Mouse (Mus musculus): Measurements from ENCODE around the gene Zic5. TPM values are rescaled to one million over a fixed set of nuclear protein-coding genes. Genes with fewer than 3 reads are reported as not detected.

Gene Zic5
- polyA plus RNA-seq, 1 experiment from 2014 or later = not detected

DNA sequence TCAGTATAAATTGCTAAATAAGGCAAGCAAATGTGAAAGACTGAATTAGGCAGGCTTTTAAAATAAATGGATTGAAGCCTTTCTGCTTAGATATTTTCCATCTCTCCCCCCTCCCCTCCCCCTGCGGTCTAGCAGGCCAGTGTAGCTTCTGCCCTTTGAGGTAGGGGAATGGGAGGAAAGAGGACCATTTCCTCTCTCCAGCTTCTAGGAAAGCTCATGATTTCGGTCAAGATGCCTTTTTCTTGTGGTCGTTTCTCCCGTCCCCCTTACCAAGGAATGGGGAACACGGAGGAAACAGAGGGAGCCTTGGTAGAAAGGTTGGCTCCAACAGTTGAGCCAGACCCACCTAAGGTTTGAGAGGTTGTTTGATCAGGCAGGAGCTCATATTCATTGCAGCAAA, 7.2 kb upstream of the Zic5 start:
- Histone ChIP-seq H3K36me3 (ENCODE audit: control insufficient read depth, insufficient read depth) (no peaks in the 10 kb centered on the region), H3K4me3 (ENCODE audit: low read depth, low read length) (no peak overlapping the region), H3K27ac (ENCODE audit: low read depth, low read length) (no peak overlapping the region), H3K4me2 (replicated peaks; ENCODE audit: low read depth) (no peak overlapping the region), H3K27me3 (replicated peaks; ENCODE audit: control insufficient read depth, insufficient read depth, low read length) (peaks cover 99% of the 10 kb centered on the region), H3K4me1 (replicated peaks; ENCODE audit: control insufficient read depth, insufficient read depth, low read length) (no peaks in the 10 kb centered on the region), H3K9me3 (ENCODE audit: control insufficient read depth) (no peaks in the 10 kb centered on the region), H3K9ac (ENCODE audit: low read depth, low read length) (no peak overlapping the region)
- ATAC-seq = no peak
- TF ChIP-seq CTCF (IDR thresholded peaks at IDR 0.05; ENCODE audit: low read depth) = no peak
- WGBS = 3% methylated on average over 5 of the region's 5 CpGs

DNA sequence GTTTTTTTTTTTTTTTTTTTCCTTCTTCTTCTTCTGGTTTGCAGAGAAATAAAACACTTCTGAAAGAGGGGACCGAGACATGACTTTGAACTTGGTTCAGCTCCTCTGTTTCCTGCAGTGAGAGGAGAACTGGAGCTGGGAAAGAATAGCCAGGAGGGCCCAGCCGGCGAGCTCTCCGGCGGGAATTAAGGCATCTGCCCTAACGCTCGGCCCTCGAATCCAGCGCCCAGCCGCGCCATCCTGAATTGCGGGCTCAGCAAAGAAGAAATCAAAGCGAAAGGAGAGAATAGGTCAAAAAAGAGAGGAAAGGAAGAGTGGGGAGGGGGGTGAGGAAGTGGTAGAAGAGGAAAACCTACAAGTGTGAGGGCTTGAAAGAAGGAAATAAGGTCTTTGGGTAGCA, 6.7 kb upstream of the Zic5 start:
- Histone ChIP-seq H3K27me3 (replicated peaks; ENCODE audit: control insufficient read depth, insufficient read depth, low read length) (peaks cover 99% of the 10 kb centered on the region), H3K4me1 (replicated peaks; ENCODE audit: control insufficient read depth, insufficient read depth, low read length) (no peaks in the 10 kb centered on the region), H3K4me3 (ENCODE audit: low read depth, low read length) (no peak overlapping the region), H3K27ac (ENCODE audit: low read depth, low read length) (no peak overlapping the region), H3K4me2 (replicated peaks; ENCODE audit: low read depth) (no peak overlapping the region), H3K9ac (ENCODE audit: low read depth, low read length) (no peak overlapping the region), H3K9me3 (ENCODE audit: control insufficient read depth) (no peaks in the 10 kb centered on the region), H3K36me3 (ENCODE audit: control insufficient read depth, insufficient read depth) (no peaks in the 10 kb centered on the region)
- 1% methylated on average over 13 of the region's 13 CpGs for WGBS
- ATAC-seq = no peak
- TF ChIP-seq CTCF (IDR thresholded peaks at IDR 0.05; ENCODE audit: low read depth) = no peak

DNA sequence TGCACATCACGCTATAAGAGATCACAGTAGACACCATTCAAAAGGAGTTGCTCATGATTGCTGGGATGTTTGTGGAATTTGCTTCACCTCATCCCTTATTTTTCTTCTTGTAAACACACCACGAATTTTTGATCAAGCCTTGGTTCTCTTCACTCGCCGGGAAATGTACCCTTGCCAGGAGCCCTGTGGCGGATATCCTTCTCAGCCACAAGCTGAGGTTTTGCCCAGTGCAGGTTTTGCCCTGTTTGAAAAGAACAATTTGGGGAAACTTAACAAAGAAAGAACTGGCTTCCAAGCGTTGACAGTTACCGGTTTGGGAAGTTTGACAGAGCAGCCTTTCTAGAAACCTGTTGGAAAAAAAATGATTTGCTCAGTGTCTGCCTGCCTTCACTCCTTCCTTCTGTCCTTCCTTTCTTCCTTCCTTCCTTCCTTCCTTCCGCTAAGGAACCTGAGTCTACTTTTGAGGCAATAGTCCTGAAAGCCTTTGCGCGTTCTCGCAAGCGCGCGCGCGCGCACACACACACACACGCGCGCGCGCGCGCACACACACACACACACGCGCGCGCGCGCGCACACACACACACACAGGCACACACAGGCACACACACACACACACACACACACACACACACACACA, 6.1 kb upstream of the Zic5 start:
- no peak for ATAC-seq
- Histone ChIP-seq H3K27me3 (replicated peaks; ENCODE audit: control insufficient read depth, insufficient read depth, low read length) (peaks cover 99% of the 10 kb centered on the region), H3K27ac (ENCODE audit: low read depth, low read length) (no peak overlapping the region), H3K36me3 (ENCODE audit: control insufficient read depth, insufficient read depth) (no peaks in the 10 kb centered on the region), H3K4me2 (replicated peaks; ENCODE audit: low read depth) (no peak overlapping the region), H3K9me3 (ENCODE audit: control insufficient read depth) (no peaks in the 10 kb centered on the region), H3K4me1 (replicated peaks; ENCODE audit: control insufficient read depth, insufficient read depth, low read length) (no peaks in the 10 kb centered on the region), H3K9ac (ENCODE audit: low read depth, low read length) (no peak overlapping the region), H3K4me3 (ENCODE audit: low read depth, low read length) (no peak overlapping the region)
- 11% methylated on average over 29 of the region's 31 CpGs for WGBS
- TF ChIP-seq CTCF (IDR thresholded peaks at IDR 0.05; ENCODE audit: low read depth) = no peak

DNA sequence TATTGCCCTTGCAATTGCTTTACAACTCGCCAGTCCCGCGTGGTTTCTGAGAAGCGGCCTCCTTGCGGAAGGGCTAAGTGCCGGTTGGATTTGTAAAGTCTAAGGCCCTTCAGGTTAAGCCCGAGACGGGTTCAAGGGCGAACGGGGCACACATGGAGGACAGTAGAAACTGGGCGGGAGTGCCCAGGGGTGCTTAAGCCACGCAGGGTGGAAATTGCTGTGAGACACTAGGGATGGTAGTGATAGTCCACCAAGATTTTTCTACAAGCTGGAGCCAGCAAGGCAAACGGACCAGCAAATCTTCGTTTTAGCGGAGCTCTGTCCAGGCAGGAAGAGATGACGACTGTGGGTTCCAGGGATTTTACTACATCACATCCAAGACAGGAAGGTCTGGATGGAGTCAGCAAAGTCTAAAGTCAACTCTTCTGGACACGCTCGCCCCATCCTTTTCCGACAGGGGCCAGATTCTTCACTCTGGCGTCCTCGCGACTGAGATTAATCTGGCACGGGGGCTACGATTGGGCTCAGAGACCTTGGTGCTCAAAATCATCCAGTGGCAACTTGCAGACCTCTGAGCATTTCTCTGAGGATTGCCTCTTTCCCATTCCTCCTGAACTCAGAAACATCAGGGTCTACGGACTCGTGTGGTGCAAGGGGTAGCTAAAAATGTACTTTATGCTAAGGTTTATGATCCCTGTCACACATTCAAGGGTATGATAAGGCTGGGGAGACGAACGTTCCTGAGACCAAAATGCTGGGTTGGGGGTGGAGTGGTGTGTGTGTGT, 3.7 kb upstream of the Zic5 start:
- TF ChIP-seq CTCF (IDR thresholded peaks at IDR 0.05; ENCODE audit: low read depth) = no peak
- Histone ChIP-seq H3K9ac (ENCODE audit: low read depth, low read length) (no peak overlapping the region), H3K4me2 (replicated peaks; ENCODE audit: low read depth) (no peak overlapping the region), H3K27me3 (replicated peaks; ENCODE audit: control insufficient read depth, insufficient read depth, low read length) (peaks cover 99% of the 10 kb centered on the region), H3K4me1 (replicated peaks; ENCODE audit: control insufficient read depth, insufficient read depth, low read length) (peaks cover 8% of the 10 kb centered on the region; the same call in 1 of the 2 replicates), H3K27ac (ENCODE audit: low read depth, low read length) (no peak overlapping the region), H3K4me3 (ENCODE audit: low read depth, low read length) (no peak overlapping the region), H3K36me3 (ENCODE audit: control insufficient read depth, insufficient read depth) (no peaks in the 10 kb centered on the region), H3K9me3 (ENCODE audit: control insufficient read depth) (no peaks in the 10 kb centered on the region)
- WGBS = 2% methylated on average over 28 of the region's 28 CpGs
- ATAC-seq = no peak

DNA sequence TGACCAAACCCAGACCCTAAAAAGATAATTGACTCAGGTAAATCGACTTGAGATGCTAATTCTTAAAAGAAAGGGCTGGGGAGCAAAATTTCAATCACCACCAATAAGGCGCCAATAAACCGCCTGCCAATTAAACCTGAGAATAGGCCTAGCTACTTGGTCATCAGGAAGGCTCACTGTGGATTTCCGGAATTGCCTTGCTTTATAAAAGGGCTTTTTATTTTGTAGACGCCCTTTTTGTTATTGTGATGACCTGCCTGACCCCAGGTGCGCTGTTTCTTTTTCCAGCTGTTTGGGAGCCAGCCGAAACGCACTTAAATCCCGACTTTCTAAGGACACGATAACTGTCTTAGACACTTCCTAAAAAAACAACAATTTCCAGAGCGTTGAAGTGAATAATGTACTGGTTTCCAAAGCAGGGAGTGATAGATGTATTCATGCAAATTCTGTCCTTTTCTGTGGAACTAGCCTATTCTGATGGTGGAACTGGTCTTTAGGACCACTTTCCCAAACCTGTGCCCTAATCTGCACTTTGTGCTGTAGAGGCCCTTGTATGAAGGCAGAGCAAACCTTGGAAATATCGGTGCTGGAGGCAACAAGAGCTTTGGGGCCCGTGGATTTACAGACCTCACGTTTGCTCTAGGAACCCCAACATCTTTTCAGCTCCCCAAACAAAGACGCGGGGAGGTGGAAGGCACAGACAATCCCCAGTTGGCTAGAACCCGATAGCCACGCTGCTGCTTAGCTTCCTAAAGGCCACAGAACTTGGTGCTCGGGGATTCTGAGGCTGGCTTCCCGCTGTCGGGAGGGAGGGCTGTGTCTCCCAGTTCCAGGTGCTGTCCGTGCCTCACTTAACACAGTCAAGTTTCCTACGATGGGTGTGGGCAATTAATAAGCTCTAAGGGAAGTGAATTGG, 2.7 kb upstream of the Zic5 start:
- Histone ChIP-seq H3K4me2 (replicated peaks; ENCODE audit: low read depth) (no peak overlapping the region), H3K36me3 (ENCODE audit: control insufficient read depth, insufficient read depth) (no peaks in the 10 kb centered on the region), H3K27ac (ENCODE audit: low read depth, low read length) (no peak overlapping the region), H3K4me3 (ENCODE audit: low read depth, low read length) (no peak overlapping the region), H3K9ac (ENCODE audit: low read depth, low read length) (no peak overlapping the region), H3K4me1 (replicated peaks; ENCODE audit: control insufficient read depth, insufficient read depth, low read length) (peaks cover 8% of the 10 kb centered on the region; the same call in 1 of the 2 replicates), H3K9me3 (ENCODE audit: control insufficient read depth) (no peaks in the 10 kb centered on the region), H3K27me3 (replicated peaks; ENCODE audit: control insufficient read depth, insufficient read depth, low read length) (peaks cover 99% of the 10 kb centered on the region)
- ATAC-seq = no peak
- no peak for TF ChIP-seq CTCF (IDR thresholded peaks at IDR 0.05; ENCODE audit: low read depth)
- 8% methylated on average over 23 of the region's 23 CpGs for WGBS

Measured in intestine, postnatal 0 days (tissue).